Mouse (Mus musculus) right cerebral cortex, postnatal 36 days (tissue): ENCODE measurements around the gene Kcnd1.
"Not testable (repeated sequence)": the region's sequence is repeated elsewhere in the genome, so short reads cannot be mapped to it uniquely, and the experiment has no call there.

Experiments used
- DNase-seq, 2 experiments: peaks; one replicate each; pipeline ENCODE4 v3.0.0; 2022; ENCODE audit warnings: low spot score in 2 of 2, mixed read lengths in 1 of 2

The Kcnd1 gene

DNA sequence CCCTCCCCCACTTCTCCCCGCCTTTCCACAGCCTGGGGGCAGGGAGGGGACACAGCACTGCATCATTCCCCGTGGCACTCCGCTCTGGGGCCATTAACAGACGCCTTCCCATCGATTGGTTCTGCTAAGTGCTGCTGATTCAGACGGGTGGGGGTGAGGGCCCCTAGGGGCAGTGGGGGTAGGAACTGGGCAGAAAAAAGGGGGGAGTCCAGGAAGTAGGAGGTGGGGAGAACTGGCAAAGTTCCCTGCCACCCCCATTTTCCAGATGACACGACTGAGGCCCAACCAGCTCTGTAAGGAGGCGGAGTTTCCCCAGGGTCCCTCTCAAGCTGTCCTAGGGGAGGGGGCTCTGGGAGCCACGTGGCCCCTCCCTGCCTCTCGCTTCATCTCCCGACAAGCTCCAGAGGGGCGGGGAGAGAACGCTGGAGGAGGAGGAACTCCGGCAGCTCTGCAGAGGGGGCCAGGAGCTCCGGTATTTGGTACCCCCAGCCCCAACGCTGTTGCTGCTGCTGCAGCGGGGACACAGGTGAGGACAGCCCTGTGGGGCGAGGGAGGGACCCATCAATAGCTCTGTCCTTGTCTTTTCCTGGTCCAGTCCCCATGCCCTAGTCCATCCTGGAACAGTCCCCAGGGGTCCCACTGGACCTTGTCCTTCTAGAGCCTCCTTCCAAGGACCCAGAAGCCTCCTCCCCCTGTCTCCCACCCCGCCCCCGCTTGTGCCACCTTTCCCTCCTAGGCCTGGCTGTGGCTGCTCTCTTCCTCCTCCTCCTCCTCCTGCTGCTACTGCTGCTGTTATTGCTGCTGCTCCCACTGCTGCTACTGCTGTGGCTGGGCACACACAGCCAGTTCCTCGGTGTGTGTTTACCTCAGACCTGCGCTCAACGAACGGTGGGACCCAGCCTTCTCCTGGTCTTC is at the start of gene Kcnd1:
Kcnd1 (plus strand) TSS at position 425 of the 915 bp plus-strand sequence.
- DNase-seq = peak; percentile 37 to 53

DNA sequence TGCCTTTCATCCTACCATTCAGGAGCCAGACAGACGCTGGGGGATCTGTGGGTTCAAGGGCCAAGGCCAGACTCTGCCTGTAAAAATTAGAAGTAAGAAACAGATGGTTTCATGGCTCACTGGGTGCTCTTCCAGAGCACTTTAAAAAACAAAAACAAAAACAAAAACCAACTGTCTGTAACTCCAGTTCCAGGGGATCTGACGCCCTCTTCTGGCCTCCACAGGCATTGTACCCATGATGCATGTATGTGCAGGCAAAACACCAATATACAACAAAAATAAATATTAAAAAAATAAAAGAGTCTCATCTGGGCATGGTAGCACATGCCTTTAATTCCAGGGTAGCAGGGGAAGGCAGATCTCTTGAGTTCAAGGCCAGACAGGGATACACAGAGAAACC is 49.3 kb upstream of the Kcnd1 start:
- no peak for DNase-seq

DNA sequence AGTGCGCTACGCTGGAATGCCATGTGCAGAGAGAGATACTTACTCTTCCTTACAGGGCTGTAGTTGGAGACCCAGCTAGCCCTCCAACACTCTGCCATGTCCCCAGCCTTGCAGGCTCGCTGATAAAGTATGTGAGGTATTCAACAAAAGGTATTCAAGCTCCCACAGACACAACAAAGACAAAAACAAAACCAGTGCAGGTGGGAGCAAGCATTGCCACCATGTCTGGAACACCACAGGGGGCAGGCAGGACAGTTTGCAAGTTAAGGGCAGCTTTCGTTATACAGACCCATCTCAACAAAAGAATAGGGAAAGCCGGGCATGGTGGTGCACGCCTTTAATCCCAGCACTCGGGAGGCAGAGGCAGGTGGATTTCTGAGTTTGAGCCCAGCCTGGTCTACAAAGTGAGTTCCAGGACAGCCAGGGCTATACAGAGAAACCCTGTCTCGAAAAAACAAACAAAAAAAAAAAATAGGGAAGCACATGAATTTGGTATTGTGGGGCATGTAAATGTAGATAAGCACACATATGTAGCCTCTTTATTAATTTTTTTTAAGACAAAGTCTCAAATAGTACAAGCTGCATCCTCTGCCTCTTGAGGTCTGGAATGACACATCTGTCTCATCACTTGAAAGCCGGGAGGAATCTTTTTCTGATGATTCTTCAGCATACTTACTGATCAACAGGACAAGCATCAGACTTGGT is 46.4 kb upstream of the Kcnd1 start:
- DNase-seq = no peak

DNA sequence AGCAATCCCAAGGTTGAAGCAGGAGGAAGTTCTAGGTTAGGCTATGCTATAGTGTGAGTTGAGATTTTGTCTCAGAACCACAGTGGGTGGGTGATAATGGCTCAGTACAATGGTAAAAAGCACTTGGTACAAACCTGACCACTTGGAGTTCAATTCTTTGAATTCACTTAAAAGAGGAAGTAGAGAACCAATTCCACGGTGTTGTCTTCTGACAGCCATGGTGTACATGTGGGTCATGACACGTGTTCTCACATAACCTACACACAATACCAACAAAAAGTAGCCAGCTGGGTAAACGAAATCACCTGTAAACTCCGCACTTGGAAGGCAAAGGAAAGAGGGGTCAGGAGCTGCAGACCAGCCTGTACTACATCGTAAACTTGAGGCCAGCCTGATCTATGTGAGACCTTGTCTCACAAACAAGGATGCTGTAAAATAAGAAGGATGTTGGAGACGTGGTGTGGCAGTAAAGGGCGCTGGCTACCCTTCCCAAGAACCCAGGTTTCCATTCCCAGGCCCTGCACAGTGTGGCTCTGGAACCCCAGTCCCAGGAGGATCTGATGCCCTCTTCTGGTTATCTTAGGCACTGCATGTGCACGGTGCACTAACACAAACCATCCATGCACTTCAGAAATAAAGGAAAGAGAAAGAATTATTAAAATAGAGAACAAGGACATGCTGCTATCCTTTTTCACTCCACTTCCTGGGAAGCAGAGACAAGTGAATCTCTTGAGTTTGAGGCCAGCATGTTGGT is 45.6 kb upstream of the Kcnd1 start:
- DNase-seq = no peak

DNA sequence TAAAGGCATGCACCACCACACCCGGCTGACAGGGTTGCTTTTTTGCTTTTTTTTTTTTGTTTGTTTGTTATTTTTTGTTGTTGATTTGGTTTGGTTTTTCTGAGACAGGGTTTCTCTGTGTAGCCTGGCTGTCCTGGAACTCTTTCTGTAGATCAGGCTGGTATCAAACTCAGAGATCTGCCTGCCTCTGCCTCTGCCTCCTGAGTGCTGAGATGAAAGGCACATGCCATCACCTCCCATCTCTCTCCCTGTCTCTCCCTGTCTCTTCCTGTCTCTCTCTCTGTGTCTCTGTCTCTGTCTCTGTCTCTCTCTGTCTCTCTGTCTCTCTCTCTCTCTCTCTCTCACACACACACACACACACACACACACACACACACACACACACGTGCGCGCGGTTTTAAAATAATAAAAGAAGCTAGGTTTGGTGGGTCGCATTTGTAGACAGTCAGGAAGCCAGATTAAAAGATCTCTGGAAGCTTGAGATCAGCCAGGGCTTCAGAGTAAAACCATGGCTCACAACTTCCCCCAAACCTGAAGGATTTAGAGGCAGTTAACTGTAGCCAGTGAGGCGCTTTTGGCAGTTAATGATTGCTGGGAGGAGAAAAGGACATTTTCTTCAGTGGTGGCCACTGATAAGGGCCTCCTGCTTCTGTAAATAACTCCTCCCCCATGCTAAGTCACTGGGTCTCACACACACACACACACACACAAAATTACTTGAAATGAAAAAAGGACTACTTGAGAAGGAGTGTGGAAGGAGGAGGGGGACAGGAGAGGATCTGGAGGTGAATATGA is 43.4 kb upstream of the Kcnd1 start:
- no peak for DNase-seq

DNA sequence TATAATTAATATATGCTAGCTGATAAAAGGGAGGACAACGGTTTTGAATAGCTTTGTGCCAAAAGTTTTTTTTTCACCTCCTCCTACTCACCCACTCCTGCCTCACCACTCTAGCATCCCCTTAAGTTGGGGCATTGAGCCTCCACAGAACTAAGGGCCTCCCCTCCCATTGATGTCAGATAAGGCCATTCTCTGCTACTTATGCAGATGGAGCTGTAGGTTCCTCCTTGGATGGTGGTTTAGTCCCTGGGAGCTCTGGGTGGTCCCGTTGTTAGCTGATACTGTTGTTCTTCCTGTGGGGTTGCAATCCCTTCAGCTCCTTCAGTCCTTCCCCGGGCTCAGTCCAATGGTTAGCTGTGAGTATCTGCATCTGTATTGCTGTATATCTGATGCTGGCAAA is 42.8 kb upstream of the Kcnd1 start:
- no peak for DNase-seq

DNA sequence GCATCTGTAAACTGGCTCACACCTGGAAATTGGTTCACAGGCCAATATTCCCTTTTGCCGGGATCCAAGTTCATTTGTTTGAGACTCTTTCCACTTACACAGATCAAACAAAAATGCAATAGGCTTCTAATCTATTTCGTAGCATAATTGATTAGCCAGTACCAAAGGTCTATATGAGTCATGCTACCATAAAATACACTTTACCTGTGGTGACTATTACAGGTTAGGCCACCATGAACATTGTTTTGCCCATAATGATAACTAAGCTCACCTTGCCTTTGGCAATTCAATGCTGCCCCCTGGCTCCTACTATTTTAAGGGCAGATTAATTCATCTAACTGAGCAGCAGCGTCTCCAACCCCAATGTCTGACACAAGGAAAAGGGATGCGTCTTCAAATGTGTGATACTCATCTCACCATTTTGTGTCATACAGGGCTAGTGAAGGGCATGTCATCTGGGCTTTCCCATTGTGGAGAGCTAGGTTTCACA is 39.4 kb upstream of the Kcnd1 start:
- no peak for DNase-seq

DNA sequence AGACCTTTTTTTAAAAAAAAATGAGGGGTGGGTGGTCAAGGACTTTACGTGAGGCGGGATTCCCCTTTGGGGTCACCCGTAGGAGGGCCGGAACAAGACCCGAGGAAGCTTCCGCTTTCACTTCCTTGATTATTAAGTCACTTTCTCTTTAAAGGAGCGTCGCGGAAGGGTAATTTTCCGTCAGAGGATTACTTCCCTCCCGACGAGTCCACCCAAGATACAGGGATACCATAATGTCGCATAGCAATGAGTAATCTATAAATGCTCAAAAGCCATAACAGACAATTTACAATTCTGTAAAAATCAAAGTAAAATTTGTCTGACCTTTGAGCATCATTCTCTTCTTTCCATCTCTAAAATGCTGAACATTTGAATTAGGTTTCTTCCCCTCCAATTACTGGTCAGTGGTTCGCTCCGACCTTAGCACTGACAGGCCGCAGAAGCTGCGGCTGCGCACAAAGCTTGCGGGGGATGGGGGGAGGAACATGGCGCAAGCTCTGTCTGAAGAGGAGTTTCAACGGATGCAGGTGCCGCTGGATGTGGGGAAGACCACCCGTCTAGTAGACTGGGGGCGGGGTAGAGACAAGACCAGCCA is 32.5 kb upstream of the Kcnd1 start, which contains the start of gene Gripap1:
Gripap1 (plus strand) TSS at position 224 of the 595 bp plus-strand sequence.
- peak; percentile 36 to 46 for DNase-seq

DNA sequence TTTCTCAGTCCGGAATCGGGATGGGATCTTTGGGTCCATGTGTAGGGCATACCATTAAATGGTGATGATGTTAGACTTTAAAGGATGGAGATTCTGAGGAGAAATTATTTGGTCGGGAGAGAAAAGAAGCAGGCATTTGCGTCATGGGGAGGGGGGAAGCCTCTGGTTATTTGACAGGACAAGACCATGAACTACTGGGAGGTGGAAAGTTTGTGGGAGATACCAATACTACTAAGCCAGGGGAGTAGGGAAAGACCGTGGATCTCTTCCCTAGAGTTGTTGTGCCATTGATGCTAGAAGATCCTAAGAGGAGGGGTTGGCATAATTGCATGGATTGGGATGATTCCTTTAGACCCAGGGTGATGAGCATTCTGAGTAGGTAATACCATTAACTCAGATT is 31.8 kb upstream of the Kcnd1 start:
- DNase-seq = no peak

DNA sequence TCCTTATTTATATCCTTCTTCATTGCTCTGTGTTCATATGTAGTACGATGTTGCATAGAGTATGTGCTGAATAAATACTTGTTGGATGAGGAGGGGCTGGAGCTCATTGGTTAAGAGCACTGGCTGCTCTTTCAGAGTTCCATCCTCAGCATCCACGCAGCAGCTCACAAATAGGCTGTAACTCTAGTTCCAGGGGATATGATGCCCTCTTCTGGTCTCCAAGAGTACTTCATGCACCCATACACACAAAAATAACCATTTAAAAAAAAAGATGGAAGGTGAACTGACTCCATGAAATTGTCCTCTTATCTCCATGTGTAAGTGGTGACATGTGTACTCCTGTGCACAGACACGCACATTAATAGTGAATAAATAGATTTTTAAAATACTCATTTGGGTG is 28.7 kb upstream of the Kcnd1 start:
- DNase-seq = no peak

DNA sequence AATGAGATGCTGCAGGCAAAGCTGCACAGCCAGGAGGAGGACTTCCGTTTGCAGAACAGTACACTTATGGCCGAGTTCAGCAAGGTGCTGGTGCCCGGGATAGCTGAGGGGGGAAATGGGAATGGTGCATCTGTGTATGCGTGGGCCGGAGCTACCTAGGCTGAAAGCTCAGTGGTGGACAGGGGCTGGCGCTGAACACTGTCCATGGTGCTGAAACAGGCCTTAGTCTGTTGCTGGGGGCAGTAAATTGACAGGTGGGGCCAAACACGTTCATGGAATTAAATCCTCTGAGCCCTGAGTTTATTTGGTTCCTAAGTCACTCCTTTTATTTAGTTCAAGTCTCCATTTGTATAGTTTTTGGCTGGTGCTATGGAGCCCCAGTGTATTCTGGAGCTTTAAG is 27.1 kb upstream of the Kcnd1 start:
- DNase-seq = no peak

DNA sequence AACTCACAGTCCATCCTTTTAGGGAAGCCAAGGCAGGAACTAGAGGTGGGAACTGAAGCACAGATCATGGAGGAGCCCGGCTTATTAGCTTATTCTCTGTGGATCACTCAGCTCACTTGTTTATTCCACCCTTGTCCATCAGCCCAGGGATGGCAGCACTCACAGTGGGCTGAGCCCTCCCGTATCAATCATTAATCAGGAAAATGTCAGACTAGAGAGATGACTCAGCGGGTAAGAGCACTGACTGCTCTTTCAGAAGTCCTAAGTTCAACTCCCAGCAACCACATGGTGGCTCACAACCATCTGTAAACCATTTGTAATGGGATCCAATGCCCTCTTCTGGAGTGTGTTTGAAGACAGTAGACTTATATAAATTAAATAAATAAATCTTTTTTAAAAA is 24.8 kb upstream of the Kcnd1 start:
- DNase-seq = no peak

DNA sequence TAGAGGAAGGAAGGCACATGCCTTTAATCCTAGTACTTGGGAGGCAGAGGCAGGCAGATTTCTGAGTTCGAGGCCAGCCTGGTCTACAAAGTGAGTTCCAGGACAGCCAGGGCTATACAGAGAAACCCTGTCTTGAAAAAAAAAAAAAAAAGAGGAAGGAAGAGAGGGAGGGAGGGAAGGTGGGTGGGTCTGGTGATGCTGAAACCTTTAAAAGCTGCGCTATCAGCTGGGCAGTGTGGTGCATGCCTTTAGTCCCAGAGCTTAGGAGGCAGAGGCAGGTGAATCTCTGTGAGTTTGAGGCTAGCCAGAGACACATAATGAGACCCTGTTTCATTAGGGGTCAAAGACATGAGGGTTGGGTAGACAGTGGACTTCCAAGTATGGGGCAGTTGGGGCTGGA is 19.9 kb upstream of the Kcnd1 start:
- not testable (repeated sequence) for DNase-seq

DNA sequence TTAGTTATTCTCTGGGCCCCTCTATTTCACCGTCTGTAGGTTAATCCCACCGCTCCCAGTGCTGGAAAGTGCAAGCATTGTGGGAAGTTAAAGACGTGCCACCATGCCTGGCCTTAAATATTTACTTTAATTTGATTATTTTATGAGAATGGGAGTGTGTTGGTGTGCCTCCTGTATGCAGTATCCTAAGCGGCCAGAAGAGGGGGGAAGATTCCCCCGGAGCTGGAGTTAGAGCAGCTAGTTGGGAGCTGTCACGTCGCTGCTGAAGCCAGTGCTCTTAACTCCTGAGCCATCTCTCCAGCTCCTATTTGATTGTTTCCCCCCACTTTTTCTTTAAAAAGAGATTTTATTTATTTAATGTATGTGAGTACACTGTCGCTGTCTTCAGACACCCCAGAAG is 7.1 kb upstream of the Kcnd1 start:
- DNase-seq = not testable (repeated sequence)

DNA sequence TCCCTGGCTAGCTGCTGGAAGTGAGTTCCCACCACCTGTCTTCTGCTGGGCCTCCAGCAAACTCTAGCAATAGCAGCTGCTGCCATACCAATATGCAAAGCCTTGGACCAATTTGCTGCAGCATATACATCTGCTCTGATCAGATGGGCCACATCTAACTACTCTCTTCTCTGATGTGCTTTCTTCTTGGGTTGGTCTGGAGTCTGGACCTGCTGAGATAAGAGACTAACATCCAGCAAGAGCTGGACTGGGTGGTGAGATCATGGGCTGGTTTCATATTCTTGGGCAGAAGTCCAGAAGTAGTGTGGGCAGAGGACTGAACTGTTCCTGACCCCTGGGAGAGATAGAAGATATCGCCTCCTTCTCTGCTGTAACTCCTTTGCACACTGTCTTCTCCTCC is 15.1 kb downstream of the Kcnd1 start:
- no peak for DNase-seq

DNA sequence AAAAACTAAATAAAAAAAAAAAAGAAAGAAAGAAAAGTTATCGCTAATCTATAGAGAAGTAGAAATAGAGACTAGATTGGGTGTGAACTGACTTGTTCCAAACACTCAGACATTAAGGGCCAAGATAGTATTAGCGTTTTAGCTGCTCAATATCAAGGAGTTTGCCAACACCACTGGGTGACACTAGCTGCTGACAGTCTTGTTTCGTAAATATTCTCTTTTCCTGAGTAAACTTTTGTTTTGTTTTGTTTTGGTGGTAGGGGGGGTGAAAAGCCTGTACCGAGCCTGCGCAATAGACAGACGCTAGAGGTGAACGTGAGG is 18.7 kb downstream of the Kcnd1 start:
- DNase-seq = no peak

DNA sequence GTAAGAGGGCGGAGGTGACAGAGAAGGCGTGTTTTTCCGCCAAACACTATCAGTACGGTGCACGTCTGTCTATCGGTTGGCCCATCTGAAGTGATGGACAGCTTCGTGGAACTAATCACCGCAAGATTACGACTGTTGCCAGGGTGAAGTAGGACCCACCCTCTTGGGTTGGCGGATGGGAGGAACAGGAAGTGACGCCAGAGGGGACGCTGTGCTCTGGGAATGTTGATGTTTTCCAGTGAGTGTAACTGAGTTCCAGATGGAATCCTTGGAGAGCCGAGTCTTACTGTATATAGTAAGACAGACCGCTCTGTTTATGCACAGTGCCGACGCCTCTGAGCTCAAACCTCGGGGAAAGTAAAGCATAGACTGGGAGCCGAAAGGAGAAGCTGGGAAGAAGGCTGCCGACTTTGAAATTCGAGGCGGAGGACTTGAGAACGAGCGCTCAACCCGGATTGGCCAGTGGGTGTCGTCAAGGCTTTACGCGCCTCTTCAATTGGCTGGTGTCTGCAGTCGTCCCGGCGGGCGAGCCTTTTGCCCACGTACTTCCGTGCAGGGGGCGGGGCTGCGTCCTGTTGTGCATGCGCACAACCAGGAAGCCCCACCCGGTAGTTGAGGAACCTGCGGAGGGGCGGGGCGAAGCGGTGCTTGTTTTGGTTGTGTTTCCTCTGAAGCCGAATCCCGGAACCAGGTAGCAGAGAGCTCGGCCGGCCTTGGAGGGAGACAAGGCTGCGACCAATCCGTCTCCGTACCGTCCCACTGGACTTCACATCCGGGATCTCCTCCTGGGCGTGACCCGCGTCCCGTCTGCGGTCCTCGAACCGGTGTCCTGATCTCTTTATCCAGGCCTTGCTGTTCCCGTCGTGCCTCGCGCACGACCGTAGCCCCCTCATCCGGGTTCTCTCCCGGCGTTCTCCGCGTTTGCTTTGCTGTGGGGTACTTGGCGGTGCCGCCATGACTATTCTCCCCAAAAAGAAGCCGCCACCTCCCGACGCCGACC is 19.4 kb downstream of the Kcnd1 start, which contains the start of gene Otud5:
Otud5 (plus strand) TSS at position 202 of the 1,000 bp plus-strand sequence.
- DNase-seq = peak; percentile 94 to 95

DNA sequence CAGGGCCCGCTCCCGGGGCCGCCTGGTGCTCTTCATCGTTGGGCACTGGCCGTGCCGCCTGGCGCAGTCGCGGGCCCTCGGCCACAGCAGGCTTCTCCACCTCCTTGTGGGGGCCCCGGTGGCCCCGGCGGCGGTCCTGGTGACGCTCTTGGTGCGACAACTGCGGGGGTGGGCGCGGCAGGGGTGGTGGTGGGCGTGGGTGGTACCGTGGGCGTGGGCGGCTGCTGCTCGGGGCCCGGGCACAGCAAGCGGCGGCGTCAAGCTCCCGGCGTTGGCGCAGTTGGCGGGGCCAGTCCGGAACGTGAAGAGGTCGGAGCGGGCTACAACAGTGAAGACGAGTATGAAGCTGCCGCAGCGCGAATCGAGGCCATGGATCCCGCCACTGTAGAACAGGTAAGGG is 20.2 kb downstream of the Kcnd1 start:
- DNase-seq = no peak

DNA sequence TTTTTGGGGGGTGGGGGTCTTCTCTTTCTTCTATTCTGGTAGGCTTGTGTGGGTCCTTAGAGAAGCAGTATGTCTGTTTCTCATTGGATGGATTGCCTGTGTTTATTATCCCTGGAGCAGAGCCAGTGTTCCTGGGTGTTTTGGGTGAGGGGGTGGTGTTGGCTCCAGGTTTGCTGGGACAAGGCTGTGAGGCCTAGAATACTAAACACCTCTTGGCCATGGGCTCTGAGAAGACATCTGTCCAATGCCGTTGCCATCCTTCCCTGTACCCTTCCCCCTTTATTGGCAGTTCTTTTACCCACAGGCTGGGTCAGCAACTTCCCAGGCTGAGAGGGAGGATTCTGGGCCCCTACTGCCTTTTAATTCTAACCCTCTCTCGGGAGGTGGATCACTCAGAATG is 25.8 kb downstream of the Kcnd1 start:
- DNase-seq = peak in 1 of 2 experiments; percentile 15

DNA sequence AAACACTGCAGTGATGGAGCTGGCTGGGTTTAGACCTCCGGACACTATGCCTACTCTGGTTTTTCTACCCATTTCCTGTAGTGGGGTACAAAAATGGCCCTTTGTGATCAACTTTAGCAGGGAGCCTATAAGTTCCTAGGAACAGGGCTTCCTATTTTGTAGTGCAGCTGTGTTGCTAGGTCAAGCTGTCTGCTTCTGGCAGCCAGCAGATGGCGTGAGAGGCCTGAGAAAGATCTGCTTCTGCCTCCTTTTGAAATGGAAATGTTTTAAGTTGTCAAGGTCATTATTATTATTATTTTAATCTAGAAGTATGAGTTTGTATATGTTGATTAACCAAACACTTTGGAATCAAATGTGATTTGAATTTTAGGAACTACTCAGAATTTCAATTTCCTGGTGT is 32.5 kb downstream of the Kcnd1 start:
- no peak for DNase-seq
